Mouse (Mus musculus) E14TG2a.4 (cell line): ENCODE results near the gene Foxp1.

ENCODE experiments used
- CTCF ChIP-seq: conservative IDR thresholded peaks from 2 replicates; pipeline ENCODE4 v1.5.1; 2014; ENCODE audit warnings: low read length
- NANOG ChIP-seq: IDR thresholded peaks from 2 replicates; pipeline ENCODE4 v1.6.1; 2014; ENCODE audit warnings: borderline replicate concordance, low read length, mixed read lengths
- POU5F1 ChIP-seq: IDR thresholded peaks from 2 replicates; pipeline ENCODE4 v1.6.1; 2014; ENCODE audit warnings: low read length, borderline replicate concordance

- TF ChIP-seq CTCF, result no peak
- TF ChIP-seq POU5F1, result no peak
- no peak for TF ChIP-seq NANOG
These were observed 310.7 kb downstream of the Foxp1 start for GRCm38 (mm10) chr6:99211663-99212333.
